Mouse (Mus musculus) lung, adult 2 months (tissue): ENCODE measurements around the gene Cyb5r1.

ENCODE experiments used
- CTCF ChIP-seq: fragments of 200-500 bp; IDR thresholded peaks from 2 replicates; pipeline ENCODE4 v1.5.1; 2011; ENCODE audit warnings: mild to moderate bottlenecking, low read length, control low read depth; ENCODE audit not compliant: insufficient read depth
- POLR2A ChIP-seq: fragments of 200-500 bp; IDR thresholded peaks from 2 replicates; pipeline ENCODE4 v1.6.1; 2011; ENCODE audit warnings: low read depth, mild to moderate bottlenecking, control low read depth, low read length, borderline replicate concordance; ENCODE audit errors: extremely low read depth

DNA sequence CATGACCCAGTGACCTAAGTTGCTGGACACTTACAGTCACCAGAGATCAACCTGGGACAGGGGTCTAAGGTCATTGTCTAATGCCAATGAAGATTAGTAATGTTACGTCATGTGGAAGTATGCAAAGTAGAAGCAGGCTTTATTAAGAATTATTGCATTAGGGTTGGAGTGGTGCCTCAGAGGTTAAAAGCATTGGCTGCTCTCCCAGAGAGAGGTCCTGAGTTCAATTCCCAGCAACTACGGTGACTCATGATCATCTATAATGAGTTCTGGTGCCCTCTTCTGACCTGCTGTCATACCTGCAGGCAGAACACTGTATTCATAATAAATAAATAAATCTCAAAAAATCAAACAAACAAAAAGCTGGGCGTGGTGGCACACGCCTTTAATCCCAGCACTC lies 44.8 kb downstream of the Cyb5r1 start:
- TF ChIP-seq CTCF = no peak
- TF ChIP-seq POLR2A = no peak
